Mouse (Mus musculus): ENCODE measurements around the gene Vip.

Vip gene

DNA sequence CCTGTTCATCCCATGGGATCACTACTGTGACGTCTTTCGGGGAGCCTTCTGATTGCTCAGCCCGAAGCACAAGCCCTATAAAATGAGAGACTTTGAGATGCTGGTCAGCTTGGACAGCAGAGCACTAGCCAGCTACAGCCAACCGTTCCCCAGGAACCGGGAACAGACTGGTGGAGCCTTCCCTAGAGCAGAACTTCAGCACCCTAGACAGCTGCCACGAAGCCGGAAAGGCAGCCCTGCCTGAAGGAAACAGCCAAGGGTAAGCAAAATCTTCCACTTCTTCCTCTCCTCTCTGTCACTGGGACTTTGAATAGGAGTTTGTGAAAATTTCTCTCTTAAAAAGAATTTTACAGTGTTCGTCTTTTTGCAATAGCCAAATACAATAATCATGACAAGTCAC lies at the start of gene Vip:
Vip (plus strand) TSS at position 107 of the 400 bp plus-strand sequence.
- DNase-seq (ENCODE audit: low spot score), result peak; percentile 64

DNA sequence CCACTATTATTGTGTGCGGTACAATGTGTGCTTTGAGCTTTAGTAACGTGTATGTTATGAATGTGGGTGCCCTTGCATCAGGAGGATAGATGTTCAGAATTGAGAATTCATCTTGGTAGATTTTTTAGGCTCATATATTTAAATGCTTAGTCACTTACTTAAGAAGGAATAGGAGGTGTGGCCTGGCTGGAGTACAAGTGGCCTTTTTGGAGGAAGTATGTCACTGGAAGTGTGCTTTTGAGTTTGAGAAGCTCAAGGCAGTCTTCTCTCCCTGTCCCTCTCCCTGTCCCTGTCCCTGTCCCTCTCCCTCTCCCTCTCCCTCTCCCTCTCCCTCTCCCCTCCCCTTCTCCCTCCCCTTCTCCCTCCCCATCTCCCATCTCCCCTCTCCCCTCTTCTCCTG lies 48.0 kb upstream of the Vip start:
- no peak for DNase-seq (ENCODE audit: low spot score)

DNA sequence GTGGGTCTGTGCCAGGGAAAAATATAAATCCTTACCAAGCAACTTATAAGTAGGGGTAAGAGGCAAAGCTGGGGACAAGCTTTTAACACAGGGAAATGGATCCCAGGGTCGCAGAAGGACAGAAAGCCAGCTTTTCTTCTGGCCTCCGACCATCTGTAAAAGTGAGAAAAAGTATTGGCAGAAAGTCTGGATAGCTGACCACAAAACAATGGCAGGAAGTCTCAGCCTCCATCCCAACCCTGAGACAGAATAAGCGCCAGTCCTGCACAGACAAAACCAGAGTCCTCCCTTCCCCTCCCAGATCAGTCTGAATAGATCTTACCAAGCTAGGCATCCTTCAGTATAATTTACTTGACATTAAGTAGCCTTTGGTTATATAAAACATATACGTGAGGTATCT lies 47.0 kb upstream of the Vip start:
- DNase-seq (ENCODE audit: low spot score), result no peak

DNA sequence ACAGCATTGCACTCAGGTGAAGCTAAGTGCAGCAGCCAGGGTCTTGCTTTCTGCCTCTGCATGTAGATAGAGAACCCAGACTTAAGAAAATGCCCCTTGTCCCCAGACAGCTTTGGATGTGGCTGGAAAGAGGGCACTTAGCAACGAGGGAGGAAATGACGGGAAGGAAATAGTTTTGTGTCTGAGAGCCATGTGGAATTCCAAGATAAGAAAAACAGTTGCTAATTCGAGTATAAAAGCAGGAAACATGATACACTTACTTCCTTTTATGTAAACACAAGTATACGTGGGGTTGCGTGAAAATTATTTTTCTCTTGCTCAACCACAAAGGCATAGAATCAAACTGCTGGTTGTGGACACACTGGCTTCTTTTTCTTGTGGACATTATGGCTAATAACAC lies 45.6 kb upstream of the Vip start, which contains the start of gene Myct1:
Myct1 (plus strand) TSS at position 312 of the 400 bp plus-strand sequence.
- no peak for DNase-seq (ENCODE audit: low spot score)

DNA sequence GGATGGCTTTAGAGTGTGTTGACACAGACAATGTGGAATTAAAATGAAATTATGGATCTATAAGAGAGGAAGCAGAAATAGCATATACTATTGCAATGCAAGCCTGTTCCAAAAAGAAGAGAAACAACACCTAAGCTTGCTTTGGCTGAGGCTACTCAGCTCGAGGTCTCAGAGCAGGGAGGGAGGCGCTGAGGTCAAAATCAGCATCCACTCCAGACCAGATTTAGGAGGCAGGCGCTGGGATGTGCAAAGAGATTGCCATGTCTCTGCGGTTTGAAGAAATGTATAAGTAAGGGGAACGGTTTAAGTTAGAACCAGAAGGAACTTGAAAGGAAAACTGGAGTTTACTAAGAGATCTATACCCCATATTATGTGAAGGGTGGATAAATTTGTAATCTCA lies 44.6 kb upstream of the Vip start:
- DNase-seq (ENCODE audit: low spot score), result no peak

DNA sequence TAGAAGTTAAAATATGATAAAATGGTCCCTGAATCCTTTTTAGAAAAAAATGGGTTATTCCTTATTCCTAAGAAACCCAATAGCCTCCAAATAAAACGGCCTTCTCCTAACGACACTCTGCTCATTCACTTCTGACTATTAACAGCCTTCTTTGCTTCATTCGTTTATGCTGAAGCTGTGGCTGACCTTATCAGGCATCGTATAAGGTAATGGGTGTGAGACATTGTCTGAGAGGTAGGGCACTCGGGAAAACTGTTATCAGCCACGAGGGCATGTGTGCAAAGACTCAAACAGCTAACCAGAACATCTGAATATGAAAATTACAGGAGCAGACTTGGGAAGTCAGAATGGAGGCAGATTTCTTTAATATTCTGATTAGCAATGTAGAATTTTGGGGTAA lies 42.5 kb upstream of the Vip start:
- no peak for DNase-seq (ENCODE audit: low spot score)

DNA sequence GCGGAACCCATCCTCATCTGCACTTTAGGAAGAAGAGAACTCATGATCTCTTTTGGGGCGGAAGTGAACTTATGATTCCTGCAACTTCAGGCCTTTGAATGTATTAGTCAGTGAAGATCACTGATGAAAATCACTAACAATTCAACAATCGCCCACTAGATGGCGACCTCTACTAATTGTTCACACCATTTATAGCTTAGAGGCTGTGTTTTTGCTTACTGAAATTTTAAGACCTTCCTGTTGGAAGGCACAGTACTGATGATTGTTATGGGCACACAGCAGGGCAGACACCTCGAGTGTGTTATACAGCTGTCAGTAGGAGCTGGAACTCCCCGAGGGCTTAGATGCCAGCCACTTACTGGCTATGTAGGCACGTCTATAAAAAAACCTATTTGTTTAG lies 38.9 kb upstream of the Vip start:
- DNase-seq (ENCODE audit: low spot score), result peak; percentile 71

DNA sequence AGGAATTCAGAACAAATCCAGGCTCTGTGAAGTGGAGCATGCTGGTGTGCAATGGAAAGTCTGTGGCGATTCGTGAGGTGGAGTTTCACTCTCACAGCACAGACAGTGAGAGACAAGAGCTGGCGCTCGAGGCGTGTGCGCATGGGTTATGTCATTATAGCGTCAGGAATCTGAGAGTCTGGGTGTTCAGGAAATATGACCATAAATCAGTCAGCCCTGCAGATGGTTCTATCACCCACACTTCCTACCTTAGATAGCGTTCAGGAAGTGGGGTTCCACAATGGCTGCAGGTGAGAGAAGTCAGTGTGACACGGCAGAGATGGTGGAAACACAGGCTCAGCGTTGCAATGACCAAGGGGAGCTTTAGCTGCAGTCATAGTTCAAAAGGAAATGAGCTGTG lies 35.5 kb upstream of the Vip start:
- no peak for DNase-seq (ENCODE audit: low spot score)

DNA sequence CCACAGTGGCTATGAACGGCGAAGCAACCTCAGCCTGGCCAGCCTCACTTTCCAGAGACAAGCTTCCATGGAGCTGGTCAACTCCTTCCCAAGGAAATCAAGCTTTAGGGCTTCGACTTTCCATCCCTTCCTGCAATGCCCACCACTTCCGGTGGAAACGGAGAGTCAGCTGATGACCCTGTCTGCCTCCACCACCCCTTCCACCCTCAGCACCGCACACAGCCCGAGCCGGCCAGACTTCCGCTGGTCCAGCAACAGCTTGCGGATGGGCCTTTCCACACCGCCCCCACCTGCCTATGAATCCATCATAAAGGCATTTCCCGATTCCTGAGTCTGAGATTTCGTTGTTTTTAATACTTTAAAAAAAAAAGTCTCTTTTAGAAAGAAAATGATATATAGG lies 34.6 kb upstream of the Vip start:
- no peak for DNase-seq (ENCODE audit: low spot score)

DNA sequence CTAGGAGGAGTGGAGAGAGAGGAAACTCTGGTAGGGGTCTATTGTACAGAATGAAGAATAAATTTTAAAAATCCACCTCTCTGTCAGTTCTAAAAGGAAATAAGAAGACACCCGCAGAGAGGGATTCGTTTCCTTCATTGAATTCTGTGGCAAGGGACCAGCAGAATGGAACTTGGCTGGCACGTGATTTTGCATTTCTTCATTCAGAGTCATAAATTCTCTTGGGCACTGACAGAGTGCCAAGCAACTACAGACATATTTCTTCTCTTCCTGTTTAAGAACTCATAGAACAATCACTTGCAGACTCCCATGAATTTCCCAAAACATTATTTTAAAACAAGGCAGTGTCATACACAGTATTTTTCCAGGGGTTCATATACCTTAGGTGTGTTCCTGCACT lies 30.1 kb upstream of the Vip start:
- DNase-seq (ENCODE audit: low spot score), result no peak

DNA sequence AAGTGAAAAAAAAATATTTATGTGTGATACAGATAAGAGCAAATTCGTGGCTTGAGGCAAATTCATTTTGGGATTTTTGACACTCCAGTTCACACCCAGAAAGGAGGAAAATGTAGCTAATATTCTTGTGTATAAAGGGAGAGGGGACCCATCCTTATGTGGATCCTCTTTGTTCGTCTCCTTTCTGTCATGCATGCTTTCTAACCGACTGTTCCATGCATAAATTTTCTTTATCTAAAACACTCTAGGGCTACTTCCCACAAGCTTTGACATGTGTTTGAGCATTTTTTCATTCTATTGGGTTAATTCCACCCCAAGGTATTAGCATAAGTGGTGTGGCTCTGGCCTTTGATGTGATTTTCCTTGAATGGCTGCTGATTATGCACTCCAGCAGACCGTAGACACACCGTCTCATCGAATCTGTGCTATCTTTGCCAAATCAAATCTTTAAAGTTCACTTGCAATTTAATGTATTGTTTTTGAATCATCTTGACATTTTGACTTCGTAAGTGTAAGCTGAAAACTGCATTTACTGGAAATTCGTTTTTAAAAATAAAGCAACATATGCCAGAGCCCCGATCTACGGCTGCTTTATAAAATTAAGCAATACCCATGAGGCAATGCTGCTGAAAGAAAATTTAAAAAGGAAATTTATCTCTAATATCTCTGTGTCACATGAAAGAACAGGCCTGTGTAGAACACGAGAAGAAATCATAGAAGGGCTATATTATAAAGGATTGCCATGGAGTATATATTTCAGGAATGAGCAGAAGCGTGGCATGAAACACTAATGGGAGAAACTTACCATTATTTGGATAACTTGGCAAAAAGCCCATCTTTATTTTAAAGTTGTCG lies 23.6 kb upstream of the Vip start:
- DNase-seq (ENCODE audit: low spot score), result no peak

DNA sequence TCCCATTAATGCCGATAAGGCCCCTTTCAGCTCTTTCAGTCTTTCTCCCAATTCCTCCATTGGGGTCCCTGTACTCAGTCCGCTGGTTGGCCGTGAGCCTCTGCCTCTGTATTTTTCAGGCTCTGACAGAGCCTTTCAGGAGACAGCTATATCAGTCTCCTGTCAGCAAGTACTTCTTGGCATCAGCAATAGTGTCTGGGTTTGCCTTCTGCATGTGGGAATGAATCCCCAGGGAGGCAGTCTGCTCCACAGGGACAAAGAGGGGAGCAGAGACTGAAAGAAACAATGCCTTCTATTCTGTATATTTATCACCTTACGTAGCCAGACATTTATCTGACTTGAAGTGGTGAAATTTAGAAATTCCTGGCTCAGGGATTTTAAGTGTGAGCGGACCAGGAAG lies 12.8 kb upstream of the Vip start:
- no peak for DNase-seq (ENCODE audit: low spot score)

DNA sequence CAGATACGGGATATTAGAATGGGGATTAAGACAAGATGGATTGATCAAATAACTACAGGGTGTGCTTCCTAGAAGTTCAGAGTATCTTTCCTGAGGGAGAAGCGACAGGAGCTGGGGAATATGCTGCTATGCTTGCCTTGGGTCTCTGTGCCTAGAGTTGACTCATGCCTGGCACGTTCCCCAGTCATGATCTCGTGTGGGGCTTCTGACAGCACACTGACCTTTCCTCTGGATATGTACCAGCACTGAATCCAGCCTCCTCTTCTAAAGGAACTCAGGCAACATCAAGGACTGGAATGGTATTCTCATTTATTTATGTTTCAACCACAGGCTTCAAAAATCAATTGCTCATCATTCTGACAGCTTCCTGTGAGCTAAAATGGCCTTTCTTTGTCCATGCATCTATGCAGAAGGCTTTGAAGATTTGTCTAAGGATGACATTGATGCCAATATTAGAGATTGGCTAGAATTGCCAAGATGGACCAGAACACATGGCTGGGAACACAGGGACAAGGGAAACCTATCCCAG lies 5.3 kb upstream of the Vip start:
- DNase-seq (ENCODE audit: low spot score), result no peak

DNA sequence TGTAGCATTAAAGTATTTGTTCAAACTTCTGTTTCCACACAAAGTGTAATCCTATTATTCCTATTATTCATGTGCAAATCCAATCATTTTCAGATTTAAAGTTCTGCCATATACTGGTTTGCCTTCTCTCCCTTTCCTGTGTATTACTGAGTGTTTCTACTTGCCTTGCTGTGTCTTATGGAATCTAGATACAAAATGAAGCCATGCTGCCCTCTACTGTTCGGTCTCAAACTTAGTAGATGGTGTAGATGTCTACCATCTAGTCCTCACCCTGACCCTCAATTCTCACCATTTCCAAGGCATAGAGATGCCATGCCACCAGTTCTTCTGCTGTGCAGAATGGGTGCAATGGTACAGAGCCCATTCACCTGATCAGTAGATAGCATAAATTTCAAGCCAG lies 4.7 kb upstream of the Vip start:
- no peak for DNase-seq (ENCODE audit: low spot score)

DNA sequence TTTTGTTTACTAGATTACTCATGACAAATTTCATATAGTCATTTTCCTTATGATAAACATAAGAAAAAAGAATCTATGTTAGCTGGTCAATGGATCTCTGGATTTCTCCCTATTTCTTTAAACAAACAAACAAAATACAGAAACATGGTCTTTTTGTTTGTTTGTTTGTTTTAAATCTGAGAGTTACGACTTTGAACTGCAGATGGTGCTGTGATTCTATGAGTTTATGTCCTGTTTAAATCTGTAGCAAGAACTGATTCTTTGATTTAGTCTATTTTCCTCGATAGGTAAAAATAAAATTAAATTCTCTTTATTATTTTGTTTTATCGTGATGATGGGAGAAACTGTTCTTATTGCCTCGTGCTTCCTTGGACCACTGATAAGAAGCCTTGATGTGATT lies 1.7 kb upstream of the Vip start:
- no peak for DNase-seq (ENCODE audit: low spot score)

DNA sequence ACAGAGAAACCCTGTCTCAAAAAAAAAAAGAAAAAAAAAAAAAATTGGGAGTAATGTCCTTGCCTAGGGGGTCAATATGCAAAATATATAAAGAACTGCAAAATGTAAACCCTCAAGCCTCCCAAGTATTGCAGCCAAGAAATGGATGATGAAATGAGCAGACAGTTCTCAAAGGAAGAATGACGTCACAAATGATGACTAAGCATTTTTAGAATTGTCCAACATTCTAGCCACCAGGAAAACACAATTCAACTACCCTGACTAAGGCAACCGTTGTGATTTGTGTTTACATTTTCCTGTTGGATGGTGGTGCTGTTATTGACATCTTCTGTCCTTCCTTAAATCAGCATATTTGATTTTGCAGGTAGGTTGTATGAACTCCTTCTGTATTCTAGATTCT lies 42.3 kb downstream of the Vip start:
- no peak for DNase-seq (ENCODE audit: low spot score)

DNA sequence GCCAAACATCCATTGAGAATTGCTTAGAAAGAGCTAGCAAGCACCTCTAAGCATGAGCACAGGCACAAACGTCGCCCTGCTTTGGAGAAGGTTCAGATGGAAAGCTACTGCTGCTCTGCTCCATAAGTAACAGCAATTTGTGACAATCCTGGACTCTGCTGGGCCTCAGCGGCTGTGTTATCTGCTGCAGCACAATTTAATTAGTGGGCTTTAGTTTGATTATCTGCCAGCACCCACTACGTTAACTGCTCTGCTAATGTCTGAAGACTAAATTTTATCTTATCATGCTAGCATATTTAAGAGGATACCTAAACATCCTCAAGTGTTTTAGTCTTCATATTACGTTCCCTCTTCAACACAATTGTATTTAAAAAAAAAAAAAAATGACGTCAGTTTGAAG lies 46.6 kb downstream of the Vip start:
- no peak for DNase-seq (ENCODE audit: low spot score)

DNA sequence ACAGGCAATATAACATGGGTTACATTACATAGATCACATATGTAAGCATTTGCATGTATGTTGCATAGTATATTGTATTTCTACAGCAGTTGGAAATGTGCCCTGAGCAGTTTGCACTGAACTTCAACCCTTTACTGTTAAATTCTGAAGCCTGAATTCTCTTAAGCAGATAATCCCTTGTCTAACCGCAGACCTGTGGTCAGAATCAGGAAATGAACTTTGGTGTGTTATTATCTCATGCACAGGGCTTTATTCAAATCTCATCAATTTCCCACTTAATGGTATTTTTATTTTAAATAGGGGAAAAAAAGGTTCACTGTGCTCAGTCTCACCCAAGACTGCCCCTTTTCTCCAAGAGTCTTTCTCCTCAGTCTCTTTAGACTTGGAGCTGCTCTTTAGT lies 55.3 kb downstream of the Vip start:
- no peak for DNase-seq (ENCODE audit: low spot score)

Measured in testis, postnatal 10 days (tissue).